Mouse (Mus musculus) limb, embryonic 14.5 days (tissue): Measurements from ENCODE around the gene 0610040J01Rik. TPM values are rescaled to one million over a fixed set of nuclear protein-coding genes. Genes with fewer than 3 reads are reported as not detected.

Experiments
- ATAC-seq: fragments of 200-750 bp; cut with Nextera tagmentation; 2 replicates; pipeline ENCODE4 v1.8.0; 2017; ENCODE audit warnings: low read depth, moderate number of reproducible peaks, moderate TSS enrichment; ENCODE audit not compliant: low FRiP score
- DNase-seq: peaks from one replicate; pipeline ENCODE4 v3.0.0-alpha.2; 2015; ENCODE audit warnings: low spot score
- H3K27ac ChIP-seq: fragments of 300-500 bp; sonication (generic); replicated peaks from 2 replicates; pipeline ENCODE4 v1.5.1; 2014; ENCODE audit warnings: low read depth, mild to moderate bottlenecking, low read length, moderate library complexity, mixed read lengths
- H3K27me3 ChIP-seq: fragments of 300-500 bp; sonication (generic); 2 replicates; pipeline ENCODE4 v1.6.1; 2014; ENCODE audit warnings: low read length, mixed read lengths; ENCODE audit not compliant: control insufficient read depth, insufficient read depth
- H3K36me3 ChIP-seq: fragments of 300-500 bp; sonication (generic); 2 replicates; pipeline ENCODE4 v1.6.1; 2014; ENCODE audit warnings: mild to moderate bottlenecking, low read length, moderate library complexity, mixed read lengths; ENCODE audit not compliant: control insufficient read depth, insufficient read depth
- H3K4me1 ChIP-seq: fragments of 300-500 bp; sonication (generic); 2 replicates; pipeline ENCODE4 v1.6.1; 2014; ENCODE audit warnings: antibody characterized with exemption, low read length, mixed read lengths; ENCODE audit not compliant: control insufficient read depth, insufficient read depth
- H3K4me2 ChIP-seq: fragments of 300-500 bp; sonication (generic); replicated peaks from 2 replicates; pipeline ENCODE4 v1.6.1; 2014; ENCODE audit warnings: low read depth, mild to moderate bottlenecking, low read length, moderate library complexity; ENCODE audit not compliant: severe bottlenecking
- H3K4me3 ChIP-seq: fragments of 300-500 bp; sonication (generic); replicated peaks from 2 replicates; pipeline ENCODE4 v1.5.1; 2014; ENCODE audit warnings: low read length
- H3K9ac ChIP-seq: fragments of 300-500 bp; sonication (generic); 2 replicates; pipeline ENCODE4 v1.6.1; 2014; ENCODE audit warnings: mild to moderate bottlenecking, low read depth, low read length, moderate library complexity; ENCODE audit not compliant: severe bottlenecking
- H3K9me3 ChIP-seq: fragments of 300-500 bp; sonication (generic); 2 replicates; pipeline ENCODE4 v1.6.1; 2016; ENCODE audit warnings: low read length; ENCODE audit not compliant: control insufficient read depth
- POLR2A ChIP-seq: fragments of 200-500 bp; IDR thresholded peaks from 2 replicates; pipeline ENCODE4 v1.8.0; 2012; ENCODE audit warnings: inconsistent platforms, mild to moderate bottlenecking, moderate library complexity, borderline replicate concordance; ENCODE audit not compliant: insufficient read depth, insufficient read length; ENCODE audit errors: extremely low read depth
- WGBS: fragments of 180-500 bp; shearing (Covaris S2); extraction: QIAGEN DNeasy Blood & Tissue Kit; methylation state at CpG from one replicate; pipeline ENCODE4 v1.1.7; 2014; 5-methylcytosine and 5-hydroxymethylcytosine counted together
- polyA plus RNA-seq, 2 experiments: library from polyadenylated mRNA; depleted of rRNA in 1 of 2; stranded (reverse) in 1 of 2; unstranded in 1 of 2; fragments of >200 nt; fragmentation: Nextera tagmentation in 1 of 2; extraction: Ambion mirVana in 1 of 2; gene quantifications; 2 replicates each; pipeline versions ENCODE4 v1.2.1 to v1.2.3; 2012 to 2014

0610040J01Rik gene
- polyA plus RNA-seq, 2 experiments = 3.0 to 3.8 TPM

DNA sequence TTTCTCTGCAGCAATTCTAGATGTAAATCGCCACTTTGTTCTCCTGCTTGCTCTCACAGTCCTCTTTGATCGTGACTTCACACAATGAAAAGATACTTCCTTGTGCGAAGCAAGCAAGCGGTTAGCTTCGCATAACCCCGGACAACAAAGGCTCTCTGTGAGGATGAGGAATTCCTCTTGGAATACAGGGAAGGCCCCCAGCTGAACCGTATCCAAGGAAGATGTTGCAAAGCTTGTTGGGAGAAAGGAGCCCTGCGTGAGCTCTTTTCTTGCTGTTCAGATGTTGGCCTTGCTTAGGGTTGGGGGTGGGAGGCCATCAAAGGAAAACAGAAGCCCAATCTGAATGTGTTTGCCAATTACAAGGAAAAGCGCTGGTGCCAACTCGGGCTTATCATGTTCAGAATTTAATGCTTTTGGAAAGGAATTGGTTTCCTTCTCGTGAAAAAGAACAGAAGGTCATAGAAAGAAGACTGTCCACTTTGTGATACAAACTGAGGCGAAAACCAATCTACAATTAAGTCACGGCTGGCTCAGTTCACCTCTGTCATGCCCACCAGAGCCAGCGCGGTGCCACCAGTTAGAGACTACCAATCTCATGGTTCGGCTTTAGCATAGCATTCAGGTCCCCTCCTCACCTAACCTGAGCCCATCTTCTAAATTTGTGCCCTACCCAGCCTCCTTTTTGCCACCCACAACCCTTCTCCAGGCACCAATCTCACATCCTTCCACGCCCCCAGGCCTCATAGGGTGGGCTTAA lies 60.2 kb downstream of the 0610040J01Rik start:
- H3K36me3 ChIP-seq = no peaks in the 10 kb centered on the region
- H3K4me3 ChIP-seq = no peak overlapping the region
- no peak for ATAC-seq
- DNase-seq = no peak
- H3K4me1 ChIP-seq = no peaks in the 10 kb centered on the region
- H3K9ac ChIP-seq = no peak overlapping the region
- 72% methylated on average over 17 of the region's 17 CpGs for WGBS
- H3K4me2 ChIP-seq = no peak overlapping the region
- H3K27ac ChIP-seq = no peak overlapping the region
- no peaks in the 10 kb centered on the region for H3K9me3 ChIP-seq
- no peak for TF ChIP-seq POLR2A
- H3K27me3 ChIP-seq = no peaks in the 10 kb centered on the region

DNA sequence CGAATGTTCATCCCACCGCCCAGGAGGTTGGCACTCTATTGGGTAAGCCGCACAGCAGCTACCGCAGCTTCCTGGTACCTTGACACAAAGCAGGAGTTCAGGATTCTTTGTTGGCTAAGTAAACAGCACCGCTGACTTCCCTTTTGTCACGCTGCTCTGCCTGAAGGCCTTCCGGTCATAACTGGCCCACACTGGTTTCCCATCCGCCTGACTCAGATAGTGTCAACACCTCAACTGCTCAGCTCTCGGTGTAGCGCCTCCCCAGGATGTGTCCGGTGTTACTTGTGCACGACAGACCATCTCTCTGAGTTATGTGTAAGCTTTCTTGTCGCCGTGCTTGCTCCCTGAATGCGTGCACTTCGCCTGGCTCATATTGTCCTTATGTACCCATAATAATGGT lies 62.7 kb downstream of the 0610040J01Rik start:
- no peaks in the 10 kb centered on the region for H3K4me1 ChIP-seq
- no peak for DNase-seq

DNA sequence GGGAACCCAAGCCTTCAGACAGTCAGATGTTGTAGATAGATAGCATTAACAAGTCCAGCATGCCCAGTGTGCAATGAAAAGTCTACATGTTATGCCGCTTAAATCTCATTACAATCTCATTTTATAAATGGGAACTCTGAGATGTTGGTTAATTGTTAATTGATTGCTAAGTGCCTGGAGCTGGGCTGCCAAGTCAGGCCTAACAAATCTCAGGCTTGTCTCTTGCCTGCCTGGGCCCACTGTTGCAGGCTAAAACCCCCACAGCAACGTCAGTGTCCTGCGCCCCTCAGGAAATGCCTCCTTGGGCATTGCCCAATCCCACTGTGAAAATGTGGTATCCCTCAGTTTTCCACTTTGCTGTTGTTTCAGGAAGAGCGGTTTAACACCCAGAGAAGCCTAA lies 63.9 kb downstream of the 0610040J01Rik start:
- no peak for TF ChIP-seq POLR2A
- H3K27me3 ChIP-seq = no peaks in the 10 kb centered on the region
- no peak overlapping the region for H3K4me3 ChIP-seq
- no peaks in the 10 kb centered on the region for H3K9me3 ChIP-seq
- no peaks in the 10 kb centered on the region for H3K36me3 ChIP-seq
- no peak overlapping the region for H3K27ac ChIP-seq
- DNase-seq = no peak
- no peak for ATAC-seq
- H3K4me1 ChIP-seq = no peaks in the 10 kb centered on the region
- H3K4me2 ChIP-seq = no peak overlapping the region
- H3K9ac ChIP-seq = no peak overlapping the region
- WGBS = 86% methylated on average over 4 of the region's 4 CpGs

More for the DNA sequence above, 62.7 kb downstream of the 0610040J01Rik start:
- Histone ChIP-seq H3K27ac (no peak overlapping the region), H3K4me2 (no peak overlapping the region), H3K9me3 (no peaks in the 10 kb centered on the region), H3K27me3 (no peaks in the 10 kb centered on the region), H3K4me3 (no peak overlapping the region), H3K36me3 (no peaks in the 10 kb centered on the region), H3K9ac (no peak overlapping the region)
- no peak for TF ChIP-seq POLR2A
- ATAC-seq = no peak
- WGBS = 86% methylated on average over 16 of the region's 16 CpGs

DNA sequence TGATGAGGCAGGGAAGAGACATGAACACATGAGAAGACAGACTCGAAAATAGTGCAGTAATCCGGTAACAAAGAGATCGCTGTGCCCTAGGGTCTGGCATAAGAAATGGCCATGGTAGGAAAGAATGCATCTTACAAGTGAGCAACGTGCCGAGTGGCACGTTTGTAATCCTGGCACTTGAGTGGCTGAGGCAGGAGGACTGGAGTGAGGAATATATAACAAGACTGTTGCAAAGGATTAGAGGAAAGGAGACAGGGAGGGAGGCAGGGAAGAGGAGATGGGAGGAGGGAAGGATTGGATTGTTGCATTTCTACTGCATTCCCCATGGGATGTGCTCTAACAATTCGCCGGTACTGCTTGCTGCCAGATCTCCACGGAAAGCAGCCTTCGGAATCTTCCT lies 66.9 kb downstream of the 0610040J01Rik start:
- H3K27me3 ChIP-seq = no peaks in the 10 kb centered on the region
- no peak overlapping the region for H3K4me3 ChIP-seq
- DNase-seq (no peak), ATAC-seq (no peak)
- H3K9ac ChIP-seq = no peak overlapping the region
- no peaks in the 10 kb centered on the region for H3K4me1 ChIP-seq
- no peak overlapping the region for H3K27ac ChIP-seq
- TF ChIP-seq POLR2A = no peak
- H3K36me3 ChIP-seq = no peaks in the 10 kb centered on the region
- 74% methylated on average over 10 of the region's 10 CpGs for WGBS
- no peaks in the 10 kb centered on the region for H3K9me3 ChIP-seq
- H3K4me2 ChIP-seq = no peak overlapping the region

DNA sequence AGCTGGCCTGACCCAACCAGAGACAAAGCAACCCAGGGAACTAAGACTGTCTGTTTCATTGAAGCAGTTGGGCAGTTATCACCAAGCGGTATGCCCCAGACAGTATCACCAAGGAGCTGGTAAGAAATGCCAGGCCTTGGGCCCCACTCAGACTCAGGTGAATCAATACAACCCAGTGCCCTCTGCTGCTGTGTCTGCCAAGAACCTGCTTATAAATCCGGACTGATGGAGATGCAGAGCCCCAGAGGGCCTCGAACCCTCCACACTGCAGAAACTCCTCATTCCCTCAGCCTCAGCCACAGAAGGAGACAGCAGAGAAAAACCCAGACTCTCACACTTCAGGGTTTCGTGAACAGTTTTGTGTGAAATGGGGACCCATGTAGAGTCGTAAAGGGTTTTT lies 74.1 kb downstream of the 0610040J01Rik start:
- Histone ChIP-seq H3K4me3 (no peak overlapping the region), H3K36me3 (no peaks in the 10 kb centered on the region), H3K9me3 (no peaks in the 10 kb centered on the region), H3K27me3 (no peaks in the 10 kb centered on the region), H3K27ac (no peak overlapping the region), H3K9ac (no peak overlapping the region), H3K4me2 (no peak overlapping the region), H3K4me1 (no peaks in the 10 kb centered on the region)
- no peak for DNase-seq
- no peak for ATAC-seq
- TF ChIP-seq POLR2A = no peak
- 73% methylated on average over 5 of the region's 5 CpGs for WGBS
